Mouse (Mus musculus): ENCODE results near the gene Snx8. TPM values are rescaled to one million over a fixed set of nuclear protein-coding genes. Genes with fewer than 3 reads are reported as not detected.
"Not testable (repeated sequence)": the region's sequence is repeated elsewhere in the genome, so short reads cannot be mapped to it uniquely, and the experiment has no call there.

The Snx8 gene
- polyA plus RNA-seq, 1 experiment from 2014 or later = 19.9 TPM

DNA sequence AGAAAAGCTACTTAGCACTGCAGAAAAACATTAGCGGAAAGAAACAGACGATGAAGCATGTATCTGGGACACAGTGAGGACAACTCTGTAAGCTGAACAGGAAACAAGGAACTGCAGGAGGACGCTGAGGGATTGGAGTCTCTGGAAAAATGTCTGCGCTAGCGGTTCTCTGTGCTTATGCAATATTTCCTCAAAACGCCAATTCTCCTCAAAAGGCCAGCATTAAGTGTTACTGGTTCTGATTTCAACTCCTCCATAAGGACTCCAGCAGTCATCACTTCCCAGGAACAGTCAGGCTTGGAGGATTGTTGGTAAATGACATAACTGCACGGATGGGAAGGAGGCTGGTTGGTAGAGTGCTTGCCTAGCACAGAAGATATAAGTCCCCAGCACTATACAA lies 7.9 kb downstream of the Snx8 start:
- WGBS = 80% methylated on average over 7 of the region's 7 CpGs
- Histone ChIP-seq H3K27ac (no peak overlapping the region), H3K9ac (no peak overlapping the region), H3K9me3 (no peaks in the 10 kb centered on the region), H3K36me3 (no peaks in the 10 kb centered on the region), H3K4me2 (no peak overlapping the region), H3K27me3 (no peaks in the 10 kb centered on the region), H3K4me3 (no peak overlapping the region), H3K4me1 (peaks cover 7% of the 10 kb centered on the region; the same call in 1 of the 2 replicates)
- no peak for ATAC-seq (ENCODE audit: borderline replicate concordance, extremely low read depth, low FRiP score, low TSS enrichment)

GRCm38 (mm10) chr5:140379299-140379698 lies 9.8 kb downstream of the Snx8 start:
- Histone ChIP-seq H3K9me3 (no peaks in the 10 kb centered on the region), H3K36me3 (no peaks in the 10 kb centered on the region), H3K4me1 (peaks cover 7% of the 10 kb centered on the region; the same call in 1 of the 2 replicates), H3K9ac (no peak overlapping the region), H3K27ac (no peak overlapping the region), H3K4me3 (no peak overlapping the region), H3K4me2 (no peak overlapping the region), H3K27me3 (no peaks in the 10 kb centered on the region)
- WGBS = 72% methylated on average over 6 of the region's 6 CpGs
- no peak for ATAC-seq (ENCODE audit: borderline replicate concordance, extremely low read depth, low FRiP score, low TSS enrichment)

GRCm38 (mm10) chr5:140378121-140378853 lies 10.8 kb downstream of the Snx8 start:
- Histone ChIP-seq H3K27me3 (no peaks in the 10 kb centered on the region), H3K4me2 (no peak overlapping the region), H3K4me3 (no peak overlapping the region), H3K9ac (no peak overlapping the region), H3K4me1 (no peaks in the 10 kb centered on the region), H3K27ac (no peak overlapping the region), H3K9me3 (no peaks in the 10 kb centered on the region), H3K36me3 (no peaks in the 10 kb centered on the region)
- ATAC-seq (ENCODE audit: borderline replicate concordance, extremely low read depth, low FRiP score, low TSS enrichment) = no peak
- WGBS = 85% methylated on average over 6 of the region's 6 CpGs

DNA sequence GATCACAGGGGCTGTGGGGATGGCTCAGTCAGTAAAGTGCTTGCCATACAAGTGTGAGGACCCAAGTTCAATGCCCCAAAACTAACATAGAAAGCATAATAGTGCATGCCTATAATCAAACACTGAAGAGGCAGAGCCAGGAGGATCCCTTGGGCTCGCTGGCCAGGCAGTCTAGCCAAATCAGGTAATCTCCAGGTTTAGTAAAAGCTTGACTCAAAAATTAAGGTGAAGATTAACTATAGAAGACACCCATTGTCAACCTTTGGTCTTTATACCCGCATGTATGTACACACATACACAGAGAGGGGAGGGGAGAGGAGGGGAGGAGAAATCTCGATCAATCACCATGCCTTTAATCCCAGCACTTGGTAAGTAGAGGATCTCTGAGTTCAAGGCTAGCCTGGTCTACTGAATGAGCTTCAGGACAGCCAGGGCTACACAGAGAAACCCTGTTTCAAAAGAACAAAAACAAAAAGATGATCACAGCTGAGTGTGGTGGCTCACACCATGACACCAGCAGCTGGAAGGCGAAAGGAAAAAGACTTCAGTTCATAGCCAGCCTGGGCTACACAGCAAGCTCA lies 13.7 kb downstream of the Snx8 start:
- Histone ChIP-seq H3K27ac (no peak overlapping the region), H3K36me3 (no peaks in the 10 kb centered on the region), H3K9ac (no peak overlapping the region), H3K4me3 (no peak overlapping the region), H3K4me1 (peaks cover 7% of the 10 kb centered on the region), H3K27me3 (no peaks in the 10 kb centered on the region), H3K4me2 (no peak overlapping the region), H3K9me3 (no peaks in the 10 kb centered on the region)
- 88% methylated on average over 4 of the region's 4 CpGs for WGBS
- no peak for ATAC-seq (ENCODE audit: borderline replicate concordance, extremely low read depth, low FRiP score, low TSS enrichment)

- Histone ChIP-seq H3K27me3 (no peaks in the 10 kb centered on the region), H3K4me1 (peaks cover 9% of the 10 kb centered on the region), H3K9me3 (no peaks in the 10 kb centered on the region), H3K4me2 (no peak overlapping the region), H3K4me3 (no peak overlapping the region), H3K9ac (no peak overlapping the region), H3K27ac (no peak overlapping the region), H3K36me3 (no peaks in the 10 kb centered on the region)
- whole genome bisulfite sequencing = 77% methylated on average over 3 of the region's 3 CpGs
- ATAC-seq (ENCODE audit: borderline replicate concordance, extremely low read depth, low FRiP score, low TSS enrichment) = no peak
These were observed 14.8 kb downstream of the Snx8 start for GRCm38 (mm10) chr5:140374226-140374625.

DNA sequence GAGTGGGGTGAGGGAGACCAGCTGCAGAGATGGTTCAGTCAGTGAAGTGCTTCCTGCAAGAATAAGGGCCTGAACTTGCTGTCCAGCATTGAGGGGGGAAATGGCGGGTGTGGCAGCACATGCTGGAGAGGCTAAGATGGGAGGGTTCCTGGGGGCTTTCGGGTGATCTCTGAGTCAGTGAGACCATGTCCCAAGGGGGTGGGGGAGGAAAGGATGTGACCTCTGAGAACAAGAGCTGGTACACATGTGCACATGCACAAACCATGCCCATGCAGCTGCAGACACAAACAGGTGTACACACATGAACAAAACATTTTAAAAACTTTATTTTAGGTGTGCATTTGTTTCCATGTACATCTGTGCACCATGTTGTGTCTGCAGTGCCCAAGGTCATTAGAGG lies 15.4 kb downstream of the Snx8 start:
- peaks cover 9% of the 10 kb centered on the region for H3K4me1 ChIP-seq

DNA sequence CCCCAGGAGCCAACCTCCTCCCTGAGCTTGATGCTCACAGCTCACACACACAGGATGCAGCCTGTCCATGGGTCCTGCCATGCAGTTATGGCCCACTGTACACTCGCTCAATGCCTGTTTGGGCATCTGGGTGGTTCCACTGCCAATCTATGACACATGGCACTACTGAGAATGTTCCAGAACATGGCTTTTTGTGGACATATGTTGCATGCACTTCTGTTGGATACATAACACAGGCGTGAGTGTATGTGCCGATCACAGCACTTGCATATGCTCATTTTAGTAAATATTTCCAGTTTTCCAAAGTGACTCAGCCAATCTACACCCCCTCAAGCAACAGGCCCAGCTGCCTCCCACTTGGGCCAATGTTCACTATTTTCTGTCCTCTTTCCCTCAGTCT lies 17.4 kb downstream of the Snx8 start:
- Histone ChIP-seq H3K9me3 (no peaks in the 10 kb centered on the region), H3K9ac (no peak overlapping the region), H3K36me3 (no peaks in the 10 kb centered on the region), H3K27me3 (no peaks in the 10 kb centered on the region), H3K4me2 (no peak overlapping the region), H3K4me3 (no peak overlapping the region), H3K4me1 (peaks cover 9% of the 10 kb centered on the region), H3K27ac (no peak overlapping the region)
- no peak for ATAC-seq (ENCODE audit: borderline replicate concordance, extremely low read depth, low FRiP score, low TSS enrichment)
- WGBS = 97% methylated on average over 3 of the region's 3 CpGs

More for the DNA sequence above, 15.4 kb downstream of the Snx8 start:
- WGBS = 86% methylated on average over 2 of the region's 2 CpGs
- H3K4me2 ChIP-seq = no peak overlapping the region
- H3K9ac ChIP-seq = no peak overlapping the region
- H3K36me3 ChIP-seq = no peaks in the 10 kb centered on the region
- no peaks in the 10 kb centered on the region for H3K27me3 ChIP-seq
- no peak overlapping the region for H3K27ac ChIP-seq
- no peak overlapping the region for H3K4me3 ChIP-seq
- ATAC-seq (ENCODE audit: borderline replicate concordance, extremely low read depth, low FRiP score, low TSS enrichment) = no peak
- H3K9me3 ChIP-seq = no peaks in the 10 kb centered on the region

DNA sequence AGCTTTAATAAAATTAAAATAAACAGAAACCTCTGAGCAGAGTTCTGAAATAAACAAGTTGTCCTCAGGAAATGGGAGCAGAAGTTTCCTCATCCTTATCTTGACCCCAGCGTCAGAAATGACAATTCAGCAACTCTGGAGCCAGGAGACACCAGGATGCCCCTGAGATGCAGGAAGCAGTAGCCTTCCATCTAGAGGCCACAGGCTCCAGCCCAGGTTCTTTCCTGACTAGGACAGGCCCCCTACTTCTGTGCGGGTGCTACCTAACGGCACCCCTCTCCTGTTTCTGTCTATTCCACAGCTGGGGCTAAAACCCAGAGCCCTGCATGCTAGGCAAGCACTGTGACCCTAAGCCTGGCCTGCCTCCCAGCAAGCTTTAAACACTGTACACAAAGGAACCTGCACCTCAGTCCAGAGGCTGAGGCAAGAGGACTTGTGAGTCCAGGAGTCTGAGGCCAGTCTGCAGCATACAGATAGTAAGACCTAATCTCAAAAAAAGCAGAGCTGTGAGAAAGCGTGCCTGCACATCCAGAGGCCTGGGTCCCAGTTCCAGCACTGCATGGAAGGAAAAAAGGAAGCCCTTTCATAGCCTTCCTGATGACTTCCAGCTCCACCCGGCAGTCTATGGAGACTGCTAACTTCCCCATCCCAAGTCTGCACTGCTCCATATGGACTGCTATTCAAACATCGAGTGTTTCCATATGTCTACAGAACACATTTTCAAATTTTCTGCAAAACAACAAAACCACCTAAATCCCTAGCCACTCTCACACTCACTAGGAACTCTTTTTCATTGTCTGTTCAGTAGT lies 18.4 kb downstream of the Snx8 start:
- Histone ChIP-seq H3K4me3 (no peak overlapping the region), H3K27me3 (no peaks in the 10 kb centered on the region), H3K9ac (no peak overlapping the region), H3K4me1 (peaks cover 9% of the 10 kb centered on the region), H3K9me3 (no peaks in the 10 kb centered on the region), H3K36me3 (no peaks in the 10 kb centered on the region), H3K4me2 (no peak overlapping the region), H3K27ac (peak overlapping the region; percentile 16; the same call in 1 of the 2 replicates)
- no peak for ATAC-seq (ENCODE audit: borderline replicate concordance, extremely low read depth, low FRiP score, low TSS enrichment)
- WGBS = 50% methylated on average over 6 of the region's 6 CpGs

- Histone ChIP-seq H3K9me3 (no peaks in the 10 kb centered on the region), H3K27me3 (no peaks in the 10 kb centered on the region), H3K27ac (no peak overlapping the region), H3K4me3 (no peak overlapping the region), H3K4me1 (peaks cover 9% of the 10 kb centered on the region), H3K9ac (no peak overlapping the region), H3K4me2 (no peak overlapping the region), H3K36me3 (no peaks in the 10 kb centered on the region)
- WGBS = 71% methylated on average over 2 of the region's 2 CpGs
- no peak for ATAC-seq (ENCODE audit: borderline replicate concordance, extremely low read depth, low FRiP score, low TSS enrichment)
These were observed 19.6 kb downstream of the Snx8 start for GRCm38 (mm10) chr5:140369466-140369865.

DNA sequence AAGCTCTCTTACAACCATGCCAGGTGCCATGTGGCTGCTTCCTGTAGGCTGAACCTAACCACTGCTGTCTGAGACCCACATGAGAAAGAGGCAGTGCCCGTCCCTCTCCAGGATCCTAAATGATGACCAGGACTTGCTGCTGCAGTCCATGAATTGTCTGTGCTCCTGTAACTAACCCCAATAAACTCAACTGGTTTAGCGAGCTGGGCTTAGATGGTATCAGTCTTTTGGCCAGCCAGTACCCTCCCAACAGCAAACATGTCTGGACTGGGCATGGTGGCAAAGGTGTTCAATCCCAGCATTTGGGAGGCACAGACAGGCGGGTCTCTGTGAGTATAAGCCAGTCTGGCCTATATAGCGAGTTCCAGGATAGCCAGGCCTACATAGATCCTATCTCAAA lies 20.1 kb downstream of the Snx8 start:
- Histone ChIP-seq H3K4me3 (no peak overlapping the region), H3K4me2 (no peak overlapping the region), H3K36me3 (no peaks in the 10 kb centered on the region), H3K9me3 (no peaks in the 10 kb centered on the region), H3K27ac (no peak overlapping the region), H3K27me3 (no peaks in the 10 kb centered on the region), H3K4me1 (peaks cover 9% of the 10 kb centered on the region), H3K9ac (no peak overlapping the region)
- ATAC-seq (ENCODE audit: borderline replicate concordance, extremely low read depth, low FRiP score, low TSS enrichment) = no peak
- WGBS = 88% methylated on average over 4 of the region's 4 CpGs

DNA sequence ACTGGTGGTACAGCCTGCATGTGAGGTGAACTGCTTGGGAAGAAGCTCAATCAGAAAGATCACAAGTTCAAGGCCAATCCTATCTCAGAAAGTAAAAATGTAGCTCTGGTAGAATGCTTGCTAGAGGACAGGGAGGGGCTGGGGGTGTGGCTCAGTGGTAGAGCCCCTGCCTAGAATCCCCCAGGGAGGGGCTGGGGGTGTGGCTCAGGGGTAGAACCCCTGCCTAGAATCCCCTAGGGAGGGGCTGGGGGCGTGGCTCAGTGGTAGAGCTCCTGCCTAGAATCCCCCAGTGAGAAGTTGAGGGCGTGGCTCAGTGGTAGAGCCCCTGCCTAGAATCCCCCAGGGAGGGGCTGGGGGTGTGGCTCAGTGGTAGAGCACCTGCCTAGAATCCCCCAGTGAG lies 20.9 kb downstream of the Snx8 start:
- H3K4me2 ChIP-seq; H3K4me1 ChIP-seq; H3K9me3 ChIP-seq; H3K27ac ChIP-seq; H3K36me3 ChIP-seq; H3K9ac ChIP-seq; H3K4me3 ChIP-seq; ATAC-seq (ENCODE audit: borderline replicate concordance, extremely low read depth, low FRiP score, low TSS enrichment); H3K27me3 ChIP-seq: not testable (repeated sequence)
- 88% methylated on average over 2 of the region's 2 CpGs for WGBS

DNA sequence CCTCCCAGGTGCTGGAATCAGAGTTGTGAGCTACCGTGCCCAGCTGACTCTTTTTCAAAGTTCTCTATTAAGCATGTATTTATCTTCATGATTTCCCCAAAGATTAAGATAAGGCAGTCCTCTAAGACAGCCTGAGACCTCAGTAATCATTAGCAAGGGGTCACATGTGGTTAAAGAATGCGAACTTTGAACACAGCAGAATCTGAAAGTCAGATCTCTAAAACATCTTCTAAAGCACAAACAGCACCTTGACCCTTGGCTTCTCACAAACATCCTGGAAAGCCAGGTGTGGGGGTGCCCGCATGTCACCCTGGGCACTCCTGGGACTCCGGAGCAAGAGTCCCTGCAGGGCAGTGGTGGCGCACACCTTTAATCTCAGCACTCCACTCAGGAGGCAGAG lies 24.6 kb downstream of the Snx8 start:
- Histone ChIP-seq H3K4me2 (no peak overlapping the region), H3K27me3 (no peaks in the 10 kb centered on the region), H3K36me3 (no peaks in the 10 kb centered on the region), H3K4me3 (no peak overlapping the region), H3K4me1 (no peaks in the 10 kb centered on the region), H3K9me3 (no peaks in the 10 kb centered on the region), H3K27ac (no peak overlapping the region), H3K9ac (no peak overlapping the region)
- WGBS = 66% methylated on average over 5 of the region's 5 CpGs
- no peak for ATAC-seq (ENCODE audit: borderline replicate concordance, extremely low read depth, low FRiP score, low TSS enrichment)

Data from lung, embryonic 15.5 days (tissue).